Mouse (Mus musculus) central nervous system, embryonic 14 days (tissue): ENCODE results near the gene Prss27. TPM values are rescaled to one million over a fixed set of nuclear protein-coding genes. Genes with fewer than 3 reads are reported as not detected.

Experiments used
- polyA plus RNA-seq: library from polyadenylated mRNA; depleted of rRNA; stranded (reverse); fragments of >200 nt; gene quantifications from 2 replicates; pipeline ENCODE4 v1.2.3, GENCODE M21; 2012; rRNA removed

Gene Prss27
- 0.16 TPM in 1 of 2 replicates, not detected in the other for polyA plus RNA-seq

GRCm38 (mm10) chr17:24037844-24038243, at the start of gene Prss27:
Prss27 (plus strand) TSS chr17:24038144.

GRCm38 (mm10) chr17:23997901-23998300, 40.0 kb upstream of the Prss27 start, which contains the start of gene Prss22:
Prss22 (minus strand) TSS chr17:23998100.

GRCm38 (mm10) chr17:24072919-24073696, 35.2 kb downstream of the Prss27 start, which contains the start of gene Kctd5:
Kctd5 (minus strand) TSS chr17:24073485.

Other genes with a start within 250 kb of the Prss27 start
- 634 and 697 TPM in 2 replicates for gene Srrm2, start 247.6 kb upstream of the Prss27 start, polyA plus RNA-seq
- 905 and 997 TPM in 2 replicates for gene Elob, start 209.0 kb upstream of the Prss27 start, polyA plus RNA-seq
- 0.31 and 0.74 TPM in 2 replicates for gene Prss33, start 202.1 kb upstream of the Prss27 start, polyA plus RNA-seq
- gene Prss32, start 194.3 kb upstream of the Prss27 start, polyA plus RNA-seq, result 0.10 and 0.16 TPM in 2 replicates
- 1.9 TPM in 2 replicates for gene Prss41, start 194.0 kb upstream of the Prss27 start, polyA plus RNA-seq
- not detected in 2 replicates for gene Prss21, start 170.1 kb upstream of the Prss27 start, polyA plus RNA-seq
- gene Dcpp1, start 157.3 kb upstream of the Prss27 start, polyA plus RNA-seq, result 0.23 TPM in 1 of 2 replicates, not detected in the other
- gene Dcpp2, start 157.3 kb upstream of the Prss27 start, polyA plus RNA-seq, result not detected in 2 replicates
- 0.33 TPM in 1 of 2 replicates, not detected in the other for gene Dcpp3, start 120.7 kb upstream of the Prss27 start, polyA plus RNA-seq
- gene Sbp, start 96.5 kb upstream of the Prss27 start, polyA plus RNA-seq, result not detected in 2 replicates
- not detected in 2 replicates for gene Sbpl, start 82.9 kb upstream of the Prss27 start, polyA plus RNA-seq
- gene Prss30, start 57.6 kb upstream of the Prss27 start, polyA plus RNA-seq, result 0.04 TPM in 1 of 2 replicates, not detected in the other
- gene Prss22, start 40.0 kb upstream of the Prss27 start, polyA plus RNA-seq, result 0.24 TPM in 1 of 2 replicates, not detected in the other
- gene Kctd5, start 35.3 kb downstream of the Prss27 start, polyA plus RNA-seq, result 62.4 and 69.4 TPM in 2 replicates
- 26.1 and 27.1 TPM in 2 replicates for gene Pdpk1, start 112.8 kb downstream of the Prss27 start, polyA plus RNA-seq
- 32.9 and 37.8 TPM in 2 replicates for gene Amdhd2, start 125.6 kb downstream of the Prss27 start, polyA plus RNA-seq
- 897 and 975 TPM in 2 replicates for gene Atp6v0c, start 131.6 kb downstream of the Prss27 start, polyA plus RNA-seq
- gene Tbc1d24, start 167.4 kb downstream of the Prss27 start, polyA plus RNA-seq, result 50.4 and 57.9 TPM in 2 replicates
- gene Ntn3, start 171.4 kb downstream of the Prss27 start, polyA plus RNA-seq, result 8.3 and 11.3 TPM in 2 replicates
- gene Tedc2, start 182.7 kb downstream of the Prss27 start, polyA plus RNA-seq, result 29.6 and 34.7 TPM in 2 replicates
- gene Ccnf, start 213.3 kb downstream of the Prss27 start, polyA plus RNA-seq, result 21.1 and 25.3 TPM in 2 replicates